Mouse (Mus musculus): ENCODE measurements around the gene Rreb1.

The Rreb1 gene

DNA sequence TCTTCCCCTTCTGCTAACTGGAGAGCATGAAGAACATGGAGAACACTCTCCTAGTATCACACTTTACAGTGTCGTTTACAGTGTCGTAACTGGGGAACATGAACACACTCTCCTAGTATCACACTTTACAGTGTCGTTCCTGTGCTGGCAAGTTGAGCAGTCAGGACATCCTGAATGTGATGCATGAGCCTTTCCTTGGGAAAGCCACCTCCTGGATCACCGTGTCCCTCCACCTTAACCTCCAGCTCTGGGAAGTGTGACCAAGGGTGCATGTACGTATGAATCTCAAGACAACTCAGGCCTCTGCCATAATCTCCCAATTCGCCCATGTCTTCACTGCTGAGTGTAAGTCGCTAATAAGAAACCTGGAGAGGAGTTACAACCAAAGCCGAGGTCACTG is 211.5 kb downstream of the Rreb1 start:
- no peak for DNase-seq

DNA sequence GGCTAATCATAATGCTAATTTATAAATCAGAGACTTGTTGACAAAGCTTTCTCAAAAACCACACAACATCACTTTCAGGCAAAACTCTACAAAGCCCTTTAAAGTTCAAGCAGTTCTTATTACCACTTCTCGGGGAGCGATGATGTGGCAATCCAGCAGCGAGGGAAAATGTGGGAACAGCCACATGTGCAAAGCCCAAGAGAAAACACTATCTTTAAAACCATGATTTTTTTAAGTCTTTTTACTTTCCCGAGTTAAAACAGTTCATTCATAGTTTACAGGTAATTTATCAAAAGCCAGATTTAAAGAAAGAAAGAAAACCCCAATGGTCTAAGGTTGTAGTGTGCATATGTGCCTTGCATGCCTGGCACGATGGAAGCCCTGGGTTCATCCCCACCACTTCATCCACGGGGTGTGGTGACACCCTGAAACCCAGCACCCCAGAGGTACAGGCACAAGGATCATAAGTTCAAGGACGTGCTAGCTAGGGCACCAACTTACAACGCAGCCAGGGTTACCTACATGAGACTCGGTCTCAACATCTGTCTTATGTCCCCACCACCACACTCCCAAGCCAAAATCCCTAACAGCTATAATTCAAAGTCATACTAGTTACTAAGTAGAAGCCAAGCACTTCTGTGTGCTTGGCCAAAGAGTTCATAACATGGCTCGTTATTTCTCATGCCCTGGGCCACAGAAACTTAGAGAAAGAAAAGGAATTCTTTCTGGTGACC is 214.6 kb downstream of the Rreb1 start:
- no peak for DNase-seq

DNA sequence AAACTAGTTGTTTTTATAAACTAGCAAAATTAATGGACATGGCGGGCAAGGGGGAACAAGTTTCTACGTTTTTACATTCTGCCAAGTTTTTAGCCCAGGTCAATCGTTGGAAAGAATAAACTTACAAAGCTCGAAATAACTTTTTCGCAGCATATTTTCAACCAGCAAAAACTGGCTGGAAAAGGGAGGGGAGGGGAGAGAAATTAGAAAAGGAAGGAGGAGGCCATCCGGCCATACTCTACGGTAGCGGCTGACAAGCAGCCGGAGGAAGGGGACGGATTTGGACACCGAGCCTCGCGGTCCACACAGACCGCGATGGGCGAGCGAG is 215.1 kb downstream of the Rreb1 start:
- no peak for DNase-seq

DNA sequence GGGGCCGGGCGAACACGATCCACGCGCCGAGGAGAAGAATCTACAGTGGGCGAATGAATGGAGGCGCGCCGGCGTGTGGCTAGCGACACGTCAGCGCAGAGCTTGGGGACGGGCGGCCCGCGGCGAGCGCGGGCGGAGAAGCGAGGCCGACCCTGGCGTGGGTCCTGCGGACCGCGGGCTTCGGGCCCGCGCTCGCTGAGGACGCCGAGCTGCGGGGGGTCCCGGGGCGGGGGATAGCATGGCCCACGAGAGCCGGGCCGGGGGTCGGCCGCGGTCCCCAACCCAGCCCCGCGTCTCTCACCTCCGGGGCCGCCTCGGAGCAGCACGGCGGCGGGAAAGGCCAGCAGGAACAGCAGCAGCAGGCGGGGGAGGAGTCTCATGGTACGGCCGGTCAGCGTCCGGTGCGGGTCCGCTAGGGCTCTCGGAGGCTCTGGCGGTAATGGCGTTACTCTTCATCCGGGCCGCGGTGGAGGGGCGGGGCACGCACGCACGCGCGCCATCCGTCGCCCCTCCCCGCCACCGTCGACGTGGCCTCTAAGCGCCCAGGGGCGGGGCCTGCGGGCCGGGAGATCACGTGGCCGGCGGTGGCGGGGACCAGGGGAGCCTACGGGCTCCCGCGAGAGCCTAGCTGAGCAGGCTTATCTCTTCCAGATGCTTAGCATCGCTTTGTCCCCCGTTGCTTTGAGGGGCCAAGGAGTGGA is 215.7 kb downstream of the Rreb1 start, which contains the start of gene Ssr1:
TSS of gene Ssr1 (minus strand) at position 514 of the 701 bp plus-strand sequence.
- DNase-seq = peak; percentile 98

DNA sequence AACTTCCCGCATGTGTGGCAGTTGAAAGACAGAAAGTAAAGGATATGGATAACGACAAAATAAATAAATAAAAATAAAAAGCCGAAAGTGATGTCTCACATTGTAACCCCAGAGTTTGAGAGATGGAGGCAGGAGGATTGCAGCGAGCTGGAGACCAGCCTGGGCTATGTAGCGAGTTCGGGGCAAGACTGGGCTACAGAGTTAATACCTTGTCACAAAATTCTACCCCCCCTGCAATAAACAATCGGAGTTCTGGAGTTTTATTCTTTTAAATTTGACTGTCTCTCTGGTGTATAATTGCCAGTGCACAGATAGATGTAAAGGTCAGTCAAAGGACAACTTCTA is 216.2 kb downstream of the Rreb1 start:
- no peak for DNase-seq

DNA sequence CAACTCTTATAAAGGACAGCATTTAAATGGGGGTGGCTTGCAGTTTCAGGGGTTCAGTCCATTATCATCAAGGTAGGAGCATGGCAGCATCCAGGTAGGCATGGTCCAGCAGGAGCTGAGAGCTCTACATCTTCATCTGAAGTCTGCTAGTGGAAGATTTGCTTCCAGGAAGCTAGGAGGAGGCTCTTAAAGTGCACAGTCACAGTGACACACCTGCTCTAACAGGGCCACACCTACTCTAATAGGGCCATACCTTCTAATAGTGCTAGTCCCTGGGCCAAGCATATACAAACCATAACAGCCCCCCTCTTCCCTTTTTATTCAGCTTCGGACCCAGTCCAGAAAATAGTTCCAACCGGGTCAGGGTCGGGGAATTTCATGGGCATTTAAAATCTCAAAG is 221.5 kb downstream of the Rreb1 start:
- no peak for DNase-seq
